Mouse (Mus musculus) intestine, postnatal 0 days (tissue): Measurements from ENCODE around the gene Sf3b5. TPM values are rescaled to one million over a fixed set of nuclear protein-coding genes. Genes with fewer than 3 reads are reported as not detected.

Experiments used
- ATAC-seq: fragments of 200-750 bp; cut with Nextera tagmentation; 2 replicates; pipeline ENCODE4 v1.8.0; 2017; ENCODE audit warnings: mild to moderate bottlenecking, moderate TSS enrichment, moderate library complexity
- H3K27ac ChIP-seq: fragments of 300-500 bp; sonication (generic); 2 replicates; pipeline ENCODE4 v1.5.1; 2014; ENCODE audit warnings: mild to moderate bottlenecking, low read depth, low read length, moderate library complexity
- H3K27me3 ChIP-seq: fragments of 300-500 bp; sonication (generic); replicated peaks from 2 replicates; pipeline ENCODE4 v1.6.1; 2014; ENCODE audit warnings: low read length, mixed read lengths; ENCODE audit not compliant: control insufficient read depth, insufficient read depth
- H3K36me3 ChIP-seq: fragments of 300-500 bp; sonication (generic); 2 replicates; pipeline ENCODE4 v1.6.1; 2014; ENCODE audit warnings: mild to moderate bottlenecking, moderate library complexity; ENCODE audit not compliant: control insufficient read depth, insufficient read depth
- H3K4me1 ChIP-seq: fragments of 300-500 bp; sonication (generic); replicated peaks from 2 replicates; pipeline ENCODE4 v1.6.1; 2014; ENCODE audit warnings: antibody characterized with exemption, low read length, mixed read lengths; ENCODE audit not compliant: control insufficient read depth, insufficient read depth
- H3K4me2 ChIP-seq: fragments of 300-500 bp; sonication (generic); replicated peaks from 2 replicates; pipeline ENCODE4 v1.6.1; 2014; ENCODE audit warnings: low read depth, mild to moderate bottlenecking, moderate library complexity
- H3K4me3 ChIP-seq: fragments of 300-500 bp; sonication (generic); 2 replicates; pipeline ENCODE4 v1.5.1; 2014; ENCODE audit warnings: low read depth, low read length
- H3K9ac ChIP-seq: fragments of 300-500 bp; sonication (generic); 2 replicates; pipeline ENCODE4 v1.6.1; 2014; ENCODE audit warnings: mild to moderate bottlenecking, low read depth, low read length
- H3K9me3 ChIP-seq: fragments of 300-500 bp; sonication (generic); 2 replicates; pipeline ENCODE4 v1.6.1; 2016; ENCODE audit warnings: mixed run types; ENCODE audit not compliant: control insufficient read depth
- CTCF ChIP-seq: sonication (generic); IDR thresholded peaks from 2 replicates; pipeline ENCODE4 v1.5.1; 2016; ENCODE audit warnings: low read depth, mild to moderate bottlenecking, control low read depth, antibody characterized with exemption, moderate library complexity
- WGBS: fragments of 180-500 bp; shearing (Covaris S2); extraction: QIAGEN DNeasy Blood & Tissue Kit; methylation state at CpG from one replicate; pipeline ENCODE4 v1.1.7; 2014; 5-methylcytosine and 5-hydroxymethylcytosine counted together
- polyA plus RNA-seq: library from polyadenylated mRNA; unstranded; fragments of >200 nt; fragmentation: Nextera tagmentation; extraction: Ambion mirVana; gene quantifications from 2 replicates; pipeline ENCODE4 v1.2.1, GENCODE M21; 2015

The Sf3b5 gene
- polyA plus RNA-seq: 22.6 and 23.0 TPM in 2 replicates

- no peak for ATAC-seq
- Histone ChIP-seq H3K9me3 (no peaks in the 10 kb centered on the region), H3K4me2 (no peak within 1 kb of the TSS), H3K27me3 (no peaks in the 10 kb centered on the region), H3K9ac (no peak within 1 kb of the TSS), H3K27ac (no peak within 1 kb of the TSS), H3K4me3 (no peak within 1 kb of the TSS), H3K4me1 (no peaks in the 10 kb centered on the region), H3K36me3 (no peaks in the 10 kb centered on the region)
- no peak for TF ChIP-seq CTCF
- WGBS: 82% methylated on average over 3 of the region's 3 CpGs
Measured at GRCm38 (mm10) chr10:13005043-13005442, at the start of gene Sf3b5. Gene Sf3b5 (plus strand): TSS chr10:13005343.

DNA sequence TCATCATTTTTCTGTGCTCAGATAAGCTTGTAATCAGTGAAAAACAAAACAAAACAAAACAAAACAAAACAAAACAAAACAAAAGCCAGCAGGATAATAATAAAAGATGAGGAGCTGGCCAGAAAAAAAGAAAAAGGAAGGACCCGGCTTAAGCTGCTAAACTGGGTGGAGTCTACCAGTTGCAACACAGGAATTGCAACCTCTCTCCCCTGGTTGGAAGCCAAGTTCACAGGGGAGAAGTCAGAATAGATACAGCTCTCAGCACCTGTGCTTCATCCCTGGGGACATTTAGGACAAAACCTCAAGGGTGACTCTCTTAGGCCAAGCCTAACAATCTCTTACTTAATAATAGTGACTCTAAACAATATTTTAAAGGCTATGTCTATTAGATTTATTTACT, 49.3 kb upstream of the Sf3b5 start:
- no peaks in the 10 kb centered on the region for H3K4me1 ChIP-seq
- H3K9ac ChIP-seq: no peak overlapping the region
- WGBS: 35% methylated on average over 1 of the region's 1 CpGs
- no peak overlapping the region for H3K4me3 ChIP-seq
- ATAC-seq: no peak
- no peaks in the 10 kb centered on the region for H3K9me3 ChIP-seq
- no peak overlapping the region for H3K4me2 ChIP-seq
- no peak overlapping the region for H3K27ac ChIP-seq
- H3K36me3 ChIP-seq: no peaks in the 10 kb centered on the region
- no peaks in the 10 kb centered on the region for H3K27me3 ChIP-seq
- no peak for TF ChIP-seq CTCF

DNA sequence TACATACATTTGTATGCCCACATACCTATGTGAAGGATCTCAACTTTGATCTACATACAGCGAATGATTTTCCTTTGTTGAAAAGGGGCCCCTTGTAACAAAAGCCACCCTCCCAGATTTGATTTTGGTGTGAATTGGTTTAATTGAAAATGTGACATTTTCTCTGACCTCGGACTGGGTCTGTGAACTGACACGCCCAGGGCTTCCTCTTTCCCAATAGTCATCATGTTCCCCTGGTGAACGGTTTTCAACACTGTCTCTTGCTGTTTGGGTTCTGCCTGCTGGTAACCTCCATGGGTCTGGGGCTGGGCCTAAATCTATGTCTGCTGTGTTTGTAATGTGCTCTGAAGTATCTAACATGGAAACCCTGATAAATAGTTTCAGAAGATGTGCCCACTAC, 47.9 kb upstream of the Sf3b5 start:
- H3K9me3 ChIP-seq: no peaks in the 10 kb centered on the region
- no peak for ATAC-seq
- no peaks in the 10 kb centered on the region for H3K4me1 ChIP-seq
- no peak overlapping the region for H3K9ac ChIP-seq
- H3K27me3 ChIP-seq: no peaks in the 10 kb centered on the region
- no peak overlapping the region for H3K4me2 ChIP-seq
- no peak overlapping the region for H3K4me3 ChIP-seq
- no peak overlapping the region for H3K27ac ChIP-seq
- H3K36me3 ChIP-seq: no peaks in the 10 kb centered on the region
- WGBS: 77% methylated on average over 4 of the region's 4 CpGs
- TF ChIP-seq CTCF: no peak

DNA sequence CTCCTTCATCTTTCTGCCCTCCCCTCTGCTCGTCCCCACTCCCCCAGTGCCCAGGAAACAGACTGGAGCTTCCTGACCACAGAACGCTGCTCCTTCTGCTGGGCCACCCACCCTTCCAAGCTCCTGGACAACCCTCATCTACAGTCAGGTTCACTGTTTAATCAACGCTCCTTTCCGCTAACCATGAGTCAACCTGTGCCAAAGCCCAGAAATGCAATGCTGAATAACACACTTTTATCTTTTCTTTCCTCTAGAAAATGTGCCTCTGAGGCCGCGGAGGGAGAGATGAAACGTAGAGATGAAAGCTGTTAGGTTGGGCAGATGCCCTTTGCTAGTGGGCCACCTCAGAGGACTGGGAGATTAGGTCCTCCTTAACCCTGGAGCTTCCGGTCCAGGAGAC, 43.6 kb upstream of the Sf3b5 start:
- TF ChIP-seq CTCF: no peak
- WGBS: 83% methylated on average over 8 of the region's 8 CpGs
- Histone ChIP-seq H3K4me3 (no peak overlapping the region), H3K27me3 (no peaks in the 10 kb centered on the region), H3K36me3 (no peaks in the 10 kb centered on the region), H3K27ac (no peak overlapping the region), H3K4me1 (no peaks in the 10 kb centered on the region), H3K9me3 (no peaks in the 10 kb centered on the region), H3K9ac (no peak overlapping the region), H3K4me2 (no peak overlapping the region)
- ATAC-seq: no peak

DNA sequence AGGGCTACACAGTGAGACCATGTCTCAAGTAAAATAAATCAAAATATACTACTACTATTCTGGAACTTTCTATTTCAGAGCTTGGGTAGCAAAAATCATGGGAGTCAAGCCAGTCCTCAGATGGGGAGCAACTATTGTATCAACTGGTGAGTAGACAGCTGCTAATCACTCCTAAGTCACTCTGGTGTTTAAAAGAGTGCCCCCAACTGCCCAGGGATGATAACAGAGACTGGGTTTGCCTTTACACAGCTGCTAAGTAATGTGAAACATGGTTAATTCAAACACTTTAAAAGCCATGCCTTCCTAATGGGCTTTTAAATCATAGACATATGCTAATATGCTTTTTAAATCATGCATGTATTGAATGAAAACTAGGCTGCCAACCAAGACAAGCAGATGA, 42.9 kb upstream of the Sf3b5 start:
- no peaks in the 10 kb centered on the region for H3K4me1 ChIP-seq
- no peak overlapping the region for H3K9ac ChIP-seq
- no peak overlapping the region for H3K27ac ChIP-seq
- no peaks in the 10 kb centered on the region for H3K36me3 ChIP-seq
- no peaks in the 10 kb centered on the region for H3K27me3 ChIP-seq
- no peak overlapping the region for H3K4me2 ChIP-seq
- no peak for TF ChIP-seq CTCF
- no peak overlapping the region for H3K4me3 ChIP-seq
- H3K9me3 ChIP-seq: no peaks in the 10 kb centered on the region
- no peak for ATAC-seq

DNA sequence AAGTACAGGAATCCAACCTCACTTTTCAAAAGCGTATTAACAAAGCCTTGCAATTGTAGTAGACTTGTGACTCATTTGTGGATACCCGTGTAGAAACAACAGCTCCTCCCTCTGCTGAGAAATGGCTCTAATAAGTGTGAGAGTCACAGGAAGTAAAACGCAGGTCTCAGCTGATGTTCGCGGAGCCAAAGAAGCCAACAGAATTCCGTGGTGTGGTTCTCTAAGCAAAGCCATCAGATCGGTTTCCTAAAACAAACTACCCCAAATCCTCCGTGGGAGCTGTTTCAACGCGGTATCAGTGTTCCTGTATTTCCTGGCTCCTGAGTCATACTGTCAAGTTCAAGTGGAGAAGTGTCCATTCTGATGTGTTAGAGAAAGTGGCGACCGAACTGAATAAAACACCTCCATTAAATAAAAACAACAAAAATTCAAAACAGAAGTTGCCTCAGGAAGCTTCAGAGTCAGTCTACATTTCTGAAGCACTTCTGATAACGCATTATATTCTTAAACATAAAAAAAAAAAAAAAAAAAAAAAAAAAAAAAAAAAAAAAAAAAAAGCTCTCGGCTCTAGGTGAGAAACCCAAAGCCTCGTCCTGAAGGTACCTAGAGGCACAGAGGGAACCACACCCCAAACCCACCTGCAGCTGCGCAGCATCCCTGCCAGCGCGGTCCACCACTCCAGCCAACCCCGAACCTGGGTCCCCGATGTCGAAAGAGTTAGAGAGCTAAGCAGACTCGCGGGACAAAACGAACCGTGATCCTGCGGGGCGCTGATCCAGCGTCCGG, 41.6 kb upstream of the Sf3b5 start:
- H3K9ac ChIP-seq: peak overlapping the region; percentile 51
- 11% methylated on average over 29 of the region's 29 CpGs for WGBS
- no peak for ATAC-seq
- no peak overlapping the region for H3K27ac ChIP-seq
- no peaks in the 10 kb centered on the region for H3K4me1 ChIP-seq
- H3K36me3 ChIP-seq: no peaks in the 10 kb centered on the region
- H3K4me3 ChIP-seq: peak overlapping the region; percentile 75
- H3K9me3 ChIP-seq: no peaks in the 10 kb centered on the region
- no peaks in the 10 kb centered on the region for H3K27me3 ChIP-seq
- H3K4me2 ChIP-seq: peak overlapping the region; percentile 96
- TF ChIP-seq CTCF: no peak
